Mouse (Mus musculus): ENCODE measurements around the gene Mn1. TPM values are rescaled to one million over a fixed set of nuclear protein-coding genes. Genes with fewer than 3 reads are reported as not detected.

Gene Mn1
- polyA plus RNA-seq, 1 experiment: 1.1 TPM

DNA sequence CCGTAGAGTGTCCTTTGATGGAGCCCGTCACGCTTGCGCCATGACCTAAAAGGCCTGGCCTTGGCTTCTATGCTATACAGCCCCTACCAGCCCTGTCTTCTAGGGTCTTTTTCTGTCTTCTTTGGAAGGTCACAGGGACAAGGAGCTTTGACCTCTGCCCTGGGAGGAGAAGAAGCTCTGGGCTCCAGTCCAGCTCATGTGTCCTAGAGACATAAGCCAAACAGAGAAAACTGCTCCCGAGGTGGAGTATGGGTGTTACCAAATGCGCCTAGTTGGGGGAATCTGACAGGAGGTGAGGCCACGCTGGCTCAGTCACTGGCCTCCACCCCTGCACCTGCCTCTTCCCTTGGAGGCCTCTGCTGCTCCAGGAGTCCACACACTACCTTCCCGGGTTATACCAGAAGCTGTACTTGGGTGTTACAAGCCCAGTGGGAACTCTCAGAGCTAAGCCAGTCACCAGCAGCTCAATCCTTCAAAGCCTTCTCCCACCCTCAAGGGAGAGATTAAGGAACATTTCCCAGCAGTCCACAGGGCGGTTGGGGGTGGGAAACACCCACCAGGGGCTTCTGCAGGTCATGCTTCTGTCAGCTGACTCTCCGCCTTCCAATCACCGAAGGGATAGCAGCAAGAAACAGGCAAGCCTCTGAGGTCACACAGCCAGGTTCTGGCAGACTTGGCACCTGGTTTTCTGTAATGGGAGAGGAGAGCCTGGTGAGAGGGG is 25.1 kb downstream of the Mn1 start:
- no peak for TF ChIP-seq POLR2A (IDR thresholded peaks at IDR 0.05; ENCODE audit: low read depth, low read length)
- no peak for TF ChIP-seq CTCF (conservative IDR thresholded peaks at IDR 0.05; ENCODE audit: insufficient read depth, insufficient read length, low read depth, low read length)
- Histone ChIP-seq H3K27ac (ENCODE audit: insufficient read depth, low read depth, low read length) (no peak overlapping the region), H3K27me3 (replicated peaks; ENCODE audit: control insufficient read depth, insufficient read depth, low read length) (no peaks in the 10 kb centered on the region), H3K36me3 (ENCODE audit: control insufficient read depth, insufficient read depth, low read length) (no peaks in the 10 kb centered on the region), H3K4me3 (ENCODE audit: insufficient read depth, low read depth, low read length) (no peak overlapping the region), H3K4me1 (ENCODE audit: control insufficient read depth, insufficient read depth, low read length) (no peaks in the 10 kb centered on the region)
- 69% methylated on average over 11 of the region's 11 CpGs for WGBS
- peak; percentile 64 for DNase-seq

- WGBS: 74% methylated on average over 3 of the region's 3 CpGs
- Histone ChIP-seq H3K27me3 (replicated peaks; ENCODE audit: control insufficient read depth, insufficient read depth, low read length) (no peaks in the 10 kb centered on the region), H3K27ac (ENCODE audit: insufficient read depth, low read depth, low read length) (no peak overlapping the region), H3K4me1 (ENCODE audit: control insufficient read depth, insufficient read depth, low read length) (no peaks in the 10 kb centered on the region), H3K4me3 (ENCODE audit: insufficient read depth, low read depth, low read length) (no peak overlapping the region), H3K36me3 (ENCODE audit: control insufficient read depth, insufficient read depth, low read length) (no peaks in the 10 kb centered on the region)
- DNase-seq: peak; percentile 62
- TF ChIP-seq POLR2A (IDR thresholded peaks at IDR 0.05; ENCODE audit: low read depth, low read length): no peak
- TF ChIP-seq CTCF (conservative IDR thresholded peaks at IDR 0.05; ENCODE audit: insufficient read depth, insufficient read length, low read depth, low read length): no peak
Observed at GRCm38 (mm10) chr5:111443636-111444035, 26.5 kb downstream of the Mn1 start.

- DNase-seq: no peak
- Histone ChIP-seq H3K36me3 (ENCODE audit: control insufficient read depth, insufficient read depth, low read length) (no peaks in the 10 kb centered on the region), H3K27me3 (replicated peaks; ENCODE audit: control insufficient read depth, insufficient read depth, low read length) (no peaks in the 10 kb centered on the region), H3K27ac (ENCODE audit: insufficient read depth, low read depth, low read length) (no peak overlapping the region), H3K4me3 (ENCODE audit: insufficient read depth, low read depth, low read length) (no peak overlapping the region), H3K4me1 (ENCODE audit: control insufficient read depth, insufficient read depth, low read length) (no peaks in the 10 kb centered on the region)
- 72% methylated on average over 4 of the region's 4 CpGs for WGBS
- TF ChIP-seq POLR2A (IDR thresholded peaks at IDR 0.05; ENCODE audit: low read depth, low read length): no peak
- TF ChIP-seq CTCF (conservative IDR thresholded peaks at IDR 0.05; ENCODE audit: insufficient read depth, insufficient read length, low read depth, low read length): no peak
Observed at GRCm38 (mm10) chr5:111444361-111444760, 27.2 kb downstream of the Mn1 start.

DNA sequence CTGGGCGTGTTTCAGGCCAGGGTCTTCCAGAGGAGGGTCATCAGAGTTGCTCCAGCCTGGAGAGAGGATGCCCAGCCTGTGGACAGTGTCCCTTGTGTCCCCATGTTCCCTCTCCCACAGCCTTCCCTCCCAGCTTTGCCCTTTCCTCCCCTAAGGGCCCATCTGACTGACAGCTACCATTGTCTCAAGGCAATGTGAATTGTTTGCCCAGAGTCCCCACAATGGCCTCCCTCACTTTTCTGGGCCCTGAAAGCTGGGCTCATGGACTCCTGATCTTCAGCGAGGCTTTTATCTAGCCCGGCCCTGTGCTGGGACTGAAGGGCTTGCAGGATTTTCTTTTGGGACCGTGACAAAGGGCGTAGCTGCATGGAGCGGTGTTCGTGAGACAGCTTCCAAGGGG is 29.5 kb downstream of the Mn1 start:
- 91% methylated on average over 7 of the region's 7 CpGs for WGBS
- no peak overlapping the region for H3K27ac ChIP-seq (ENCODE audit: insufficient read depth, low read depth, low read length)
- no peak for DNase-seq

DNA sequence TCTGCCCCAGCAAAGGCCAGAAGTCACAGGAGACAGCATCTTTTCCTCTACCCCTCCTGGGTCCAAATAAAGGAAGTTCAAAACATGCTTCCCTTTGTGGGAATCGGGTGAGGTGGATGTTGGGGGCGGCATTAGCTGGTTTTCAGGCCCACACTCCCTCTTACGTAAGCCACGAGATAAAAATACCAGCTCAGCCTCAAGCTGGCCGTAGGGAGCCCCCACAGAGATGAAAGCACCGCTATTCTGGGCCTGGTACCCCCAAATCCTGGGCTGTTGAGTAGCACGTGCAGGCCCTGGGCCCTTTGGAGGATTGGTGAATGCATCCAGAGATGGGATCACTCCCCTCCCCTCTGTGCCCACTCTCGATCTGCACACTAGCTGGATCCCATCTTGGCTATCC is 32.5 kb downstream of the Mn1 start:
- H3K4me3 ChIP-seq (ENCODE audit: insufficient read depth, low read depth, low read length): no peak overlapping the region
- no peak for TF ChIP-seq CTCF (conservative IDR thresholded peaks at IDR 0.05; ENCODE audit: insufficient read depth, insufficient read length, low read depth, low read length)
- TF ChIP-seq POLR2A (IDR thresholded peaks at IDR 0.05; ENCODE audit: low read depth, low read length): no peak
- no peaks in the 10 kb centered on the region for H3K4me1 ChIP-seq (ENCODE audit: control insufficient read depth, insufficient read depth, low read length)
- no peaks in the 10 kb centered on the region for H3K27me3 ChIP-seq (replicated peaks; ENCODE audit: control insufficient read depth, insufficient read depth, low read length)
- H3K36me3 ChIP-seq (ENCODE audit: control insufficient read depth, insufficient read depth, low read length): no peaks in the 10 kb centered on the region
- no peak overlapping the region for H3K27ac ChIP-seq (ENCODE audit: insufficient read depth, low read depth, low read length)
- 67% methylated on average over 8 of the region's 8 CpGs for WGBS
- no peak for DNase-seq

More for the DNA sequence above, 29.5 kb downstream of the Mn1 start:
- Histone ChIP-seq H3K27me3 (replicated peaks; ENCODE audit: control insufficient read depth, insufficient read depth, low read length) (no peaks in the 10 kb centered on the region), H3K36me3 (ENCODE audit: control insufficient read depth, insufficient read depth, low read length) (no peaks in the 10 kb centered on the region), H3K4me1 (ENCODE audit: control insufficient read depth, insufficient read depth, low read length) (no peaks in the 10 kb centered on the region), H3K4me3 (ENCODE audit: insufficient read depth, low read depth, low read length) (no peak overlapping the region)
- TF ChIP-seq CTCF (conservative IDR thresholded peaks at IDR 0.05; ENCODE audit: insufficient read depth, insufficient read length, low read depth, low read length) (no peak), POLR2A (IDR thresholded peaks at IDR 0.05; ENCODE audit: low read depth, low read length) (no peak)

DNA sequence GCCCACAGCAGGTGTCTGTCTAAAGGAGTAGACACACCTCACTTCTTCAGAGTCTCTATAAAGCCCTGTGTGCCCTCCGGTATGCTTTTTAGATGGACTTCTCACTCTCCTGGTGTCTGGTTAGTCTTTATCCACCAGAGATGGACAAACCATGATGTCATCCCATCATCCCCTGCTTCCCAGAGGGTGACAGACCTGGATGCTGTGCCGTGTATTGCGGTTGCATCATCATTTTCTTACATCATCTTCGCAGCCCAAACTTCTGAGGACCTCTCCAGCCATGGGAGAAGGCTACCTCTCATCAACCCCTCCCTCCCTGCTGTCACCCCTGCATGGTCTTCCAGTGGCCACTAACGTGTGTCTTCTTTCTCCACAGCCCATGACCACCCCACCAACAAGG is 37.1 kb downstream of the Mn1 start:
- H3K27me3 ChIP-seq (replicated peaks; ENCODE audit: control insufficient read depth, insufficient read depth, low read length): no peaks in the 10 kb centered on the region
- 79% methylated on average over 5 of the region's 5 CpGs for WGBS
- H3K4me1 ChIP-seq (ENCODE audit: control insufficient read depth, insufficient read depth, low read length): no peaks in the 10 kb centered on the region
- H3K27ac ChIP-seq (ENCODE audit: insufficient read depth, low read depth, low read length): no peak overlapping the region
- TF ChIP-seq CTCF (conservative IDR thresholded peaks at IDR 0.05; ENCODE audit: insufficient read depth, insufficient read length, low read depth, low read length) (no peak), POLR2A (IDR thresholded peaks at IDR 0.05; ENCODE audit: low read depth, low read length) (no peak)
- H3K4me3 ChIP-seq (ENCODE audit: insufficient read depth, low read depth, low read length): no peak overlapping the region
- no peak for DNase-seq
- H3K36me3 ChIP-seq (ENCODE audit: control insufficient read depth, insufficient read depth, low read length): no peaks in the 10 kb centered on the region

- no peak for TF ChIP-seq POLR2A (IDR thresholded peaks at IDR 0.05; ENCODE audit: low read depth, low read length)
- no peak for TF ChIP-seq CTCF (conservative IDR thresholded peaks at IDR 0.05; ENCODE audit: insufficient read depth, insufficient read length, low read depth, low read length)
- no peak for DNase-seq
- no peaks in the 10 kb centered on the region for H3K27me3 ChIP-seq (replicated peaks; ENCODE audit: control insufficient read depth, insufficient read depth, low read length)
- no peaks in the 10 kb centered on the region for H3K4me1 ChIP-seq (ENCODE audit: control insufficient read depth, insufficient read depth, low read length)
- H3K36me3 ChIP-seq (ENCODE audit: control insufficient read depth, insufficient read depth, low read length): no peaks in the 10 kb centered on the region
- no peak overlapping the region for H3K4me3 ChIP-seq (ENCODE audit: insufficient read depth, low read depth, low read length)
- 65% methylated on average over 6 of the region's 6 CpGs for WGBS
- H3K27ac ChIP-seq (ENCODE audit: insufficient read depth, low read depth, low read length): no peak overlapping the region
Observed at GRCm38 (mm10) chr5:111454876-111455275, 37.7 kb downstream of the Mn1 start.

Data from kidney, adult 2 months (tissue).